Mouse (Mus musculus): Measurements from ENCODE around the gene Mc3r. TPM values are rescaled to one million over a fixed set of nuclear protein-coding genes. Genes with fewer than 3 reads are reported as not detected.

Mc3r gene
- polyA plus RNA-seq, 1 experiment from 2014 or later: not detected

DNA sequence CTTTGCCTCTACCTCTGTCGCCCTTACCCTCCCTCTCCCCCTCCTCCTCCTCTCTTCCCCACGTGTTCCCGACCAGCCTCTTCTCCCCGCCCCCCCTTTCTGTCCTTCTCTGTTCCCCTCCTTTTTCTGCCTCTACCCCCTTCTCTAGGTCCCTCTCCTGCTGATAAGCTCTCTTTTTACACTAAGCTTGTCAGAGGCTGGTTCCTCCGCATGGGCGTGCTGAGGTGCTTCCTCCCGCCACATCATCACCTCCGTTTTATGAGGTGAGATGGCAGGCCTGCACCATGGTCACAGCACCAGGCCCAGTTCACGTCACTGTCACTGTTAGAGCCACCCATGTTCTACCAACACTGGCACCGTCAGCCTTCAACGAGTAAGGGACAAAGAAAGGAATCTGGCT lies 40.7 kb downstream of the Mc3r start:
- no peaks in the 10 kb centered on the region for H3K4me1 ChIP-seq
- no peak overlapping the region for H3K9ac ChIP-seq
- no peaks in the 10 kb centered on the region for H3K9me3 ChIP-seq (replicated peaks)
- H3K27me3 ChIP-seq: no peaks in the 10 kb centered on the region
- no peak for ATAC-seq (replicated peaks; ENCODE audit: low FRiP score)
- no peaks in the 10 kb centered on the region for H3K36me3 ChIP-seq
- 41% methylated on average over 10 of the region's 11 CpGs for WGBS
- no peak overlapping the region for H3K27ac ChIP-seq
- H3K4me3 ChIP-seq (replicated peaks): no peak overlapping the region
- no peak overlapping the region for H3K4me2 ChIP-seq

GRCm38 (mm10) chr2:172289632-172290031 lies 41.3 kb downstream of the Mc3r start:
- Histone ChIP-seq H3K27ac (no peak overlapping the region), H3K4me2 (no peak overlapping the region), H3K9ac (no peak overlapping the region), H3K27me3 (no peaks in the 10 kb centered on the region), H3K36me3 (no peaks in the 10 kb centered on the region), H3K4me1 (no peaks in the 10 kb centered on the region), H3K4me3 (replicated peaks) (no peak overlapping the region), H3K9me3 (replicated peaks) (no peaks in the 10 kb centered on the region)
- 21% methylated on average over 1 of the region's 1 CpGs for WGBS
- ATAC-seq (replicated peaks; ENCODE audit: low FRiP score): no peak

GRCm38 (mm10) chr2:172290474-172290873 lies 42.2 kb downstream of the Mc3r start:
- Histone ChIP-seq H3K4me2 (no peak overlapping the region), H3K4me1 (no peaks in the 10 kb centered on the region), H3K9me3 (replicated peaks) (no peaks in the 10 kb centered on the region), H3K4me3 (replicated peaks) (no peak overlapping the region), H3K27me3 (no peaks in the 10 kb centered on the region), H3K9ac (no peak overlapping the region), H3K27ac (no peak overlapping the region), H3K36me3 (no peaks in the 10 kb centered on the region)
- WGBS: 84% methylated on average over 11 of the region's 11 CpGs
- peak; percentile 59 for ATAC-seq (replicated peaks; ENCODE audit: low FRiP score)

DNA sequence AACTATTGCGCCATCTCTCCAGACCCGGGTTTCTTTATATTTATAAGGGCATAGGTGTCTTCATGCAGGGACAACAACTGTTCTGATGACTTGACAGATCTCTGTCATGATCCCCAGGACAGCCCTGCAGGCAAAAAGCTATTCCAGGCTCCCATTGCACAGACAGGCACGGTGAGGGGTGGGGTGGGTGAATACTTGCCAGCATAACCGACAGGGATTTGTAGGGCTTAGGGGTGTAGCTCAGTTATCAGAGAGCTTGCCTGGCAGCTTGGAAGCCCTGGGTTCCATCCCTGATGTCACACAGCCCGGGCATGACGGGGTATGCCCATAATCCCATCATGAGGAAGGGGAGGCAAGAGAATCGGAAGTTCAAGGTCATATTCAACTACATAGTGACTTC lies 42.7 kb downstream of the Mc3r start:
- H3K4me3 ChIP-seq (replicated peaks): no peak overlapping the region
- no peaks in the 10 kb centered on the region for H3K9me3 ChIP-seq (replicated peaks)
- no peak overlapping the region for H3K27ac ChIP-seq
- peak; percentile 63 for ATAC-seq (replicated peaks; ENCODE audit: low FRiP score)
- no peaks in the 10 kb centered on the region for H3K4me1 ChIP-seq
- H3K4me2 ChIP-seq: no peak overlapping the region
- no peak overlapping the region for H3K9ac ChIP-seq
- WGBS: 91% methylated on average over 7 of the region's 7 CpGs
- no peaks in the 10 kb centered on the region for H3K27me3 ChIP-seq
- H3K36me3 ChIP-seq: no peaks in the 10 kb centered on the region

GRCm38 (mm10) chr2:172291755-172292524 lies 43.6 kb downstream of the Mc3r start:
- no peaks in the 10 kb centered on the region for H3K27me3 ChIP-seq
- H3K4me2 ChIP-seq: no peak overlapping the region
- H3K9ac ChIP-seq: no peak overlapping the region
- no peaks in the 10 kb centered on the region for H3K9me3 ChIP-seq (replicated peaks)
- H3K4me1 ChIP-seq: no peaks in the 10 kb centered on the region
- H3K4me3 ChIP-seq (replicated peaks): no peak overlapping the region
- no peak for ATAC-seq (replicated peaks; ENCODE audit: low FRiP score)
- no peaks in the 10 kb centered on the region for H3K36me3 ChIP-seq
- H3K27ac ChIP-seq: no peak overlapping the region
- 78% methylated on average over 14 of the region's 14 CpGs for WGBS

GRCm38 (mm10) chr2:172292525-172293405 lies 44.5 kb downstream of the Mc3r start:
- WGBS: 56% methylated on average over 14 of the region's 14 CpGs
- H3K4me2 ChIP-seq: no peak overlapping the region
- H3K9ac ChIP-seq: no peak overlapping the region
- H3K27me3 ChIP-seq: no peaks in the 10 kb centered on the region
- H3K36me3 ChIP-seq: no peaks in the 10 kb centered on the region
- ATAC-seq (replicated peaks; ENCODE audit: low FRiP score): 0 out of 2 replicates have a peak, but pooled peaks have one; percentile 27
- H3K4me3 ChIP-seq (replicated peaks): no peak overlapping the region
- no peak overlapping the region for H3K27ac ChIP-seq
- H3K4me1 ChIP-seq: no peaks in the 10 kb centered on the region
- no peaks in the 10 kb centered on the region for H3K9me3 ChIP-seq (replicated peaks)

- no peak overlapping the region for H3K4me3 ChIP-seq (replicated peaks)
- 54% methylated on average over 1 of the region's 1 CpGs for WGBS
- no peak overlapping the region for H3K4me2 ChIP-seq
These were observed 49.8 kb downstream of the Mc3r start for GRCm38 (mm10) chr2:172298083-172298482.

DNA sequence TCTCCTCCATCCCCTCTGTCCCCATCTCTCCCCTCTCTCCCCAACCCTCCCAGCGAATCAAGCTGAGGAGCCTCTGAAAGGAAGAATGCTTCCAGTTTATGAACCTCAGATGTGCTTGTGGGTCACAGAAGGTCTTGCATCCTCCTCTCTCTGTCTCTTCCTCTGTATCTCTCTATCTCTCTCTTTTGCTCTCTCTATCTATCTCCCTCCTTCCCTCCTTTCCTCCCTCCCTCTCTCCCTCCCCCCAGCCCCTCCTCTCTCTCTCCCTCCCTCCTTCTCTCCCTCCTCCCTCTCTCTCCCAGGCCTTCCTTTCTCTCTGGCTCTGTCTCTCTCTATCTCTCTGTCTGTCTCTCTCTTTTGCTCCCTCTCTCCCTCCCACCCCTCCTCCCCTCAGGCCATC lies 50.2 kb downstream of the Mc3r start:
- no peak overlapping the region for H3K4me2 ChIP-seq
- no peaks in the 10 kb centered on the region for H3K9me3 ChIP-seq (replicated peaks)
- no peak for ATAC-seq (replicated peaks; ENCODE audit: low FRiP score)
- no peak overlapping the region for H3K4me3 ChIP-seq (replicated peaks)
- no peak overlapping the region for H3K27ac ChIP-seq
- WGBS: 78% methylated on average over 1 of the region's 1 CpGs
- no peaks in the 10 kb centered on the region for H3K36me3 ChIP-seq
- H3K9ac ChIP-seq: no peak overlapping the region
- H3K27me3 ChIP-seq: no peaks in the 10 kb centered on the region
- H3K4me1 ChIP-seq: no peaks in the 10 kb centered on the region

More at GRCm38 (mm10) chr2:172298083-172298482, 49.8 kb downstream of the Mc3r start:
- H3K27me3 ChIP-seq: no peaks in the 10 kb centered on the region
- H3K9ac ChIP-seq: no peak overlapping the region
- H3K9me3 ChIP-seq (replicated peaks): no peaks in the 10 kb centered on the region
- no peaks in the 10 kb centered on the region for H3K36me3 ChIP-seq
- no peak overlapping the region for H3K27ac ChIP-seq
- H3K4me1 ChIP-seq: no peaks in the 10 kb centered on the region
- ATAC-seq (replicated peaks; ENCODE audit: low FRiP score): no peak

- H3K36me3 ChIP-seq: no peaks in the 10 kb centered on the region
- 17% methylated on average over 14 of the region's 14 CpGs for WGBS
- H3K27ac ChIP-seq: no peak overlapping the region
- no peak for ATAC-seq (replicated peaks; ENCODE audit: low FRiP score)
- H3K27me3 ChIP-seq: no peaks in the 10 kb centered on the region
- no peaks in the 10 kb centered on the region for H3K4me1 ChIP-seq
- H3K9ac ChIP-seq: no peak overlapping the region
- H3K4me2 ChIP-seq: no peak overlapping the region
- no peaks in the 10 kb centered on the region for H3K9me3 ChIP-seq (replicated peaks)
- H3K4me3 ChIP-seq (replicated peaks): no peak overlapping the region
These were observed 51.0 kb downstream of the Mc3r start for GRCm38 (mm10) chr2:172299126-172299921.

Measured in kidney, embryonic 15.5 days (tissue).